Mouse (Mus musculus) brain, embryonic 14.5 days (tissue): ENCODE results near the gene Ctf1.

Experiments
- CTCF ChIP-seq: fragments of 200-500 bp; IDR thresholded peaks from 2 replicates; pipeline ENCODE4 v1.5.1; 2012; ENCODE audit warnings: inconsistent platforms, mild to moderate bottlenecking, moderate library complexity, borderline replicate concordance; ENCODE audit not compliant: insufficient read depth, insufficient read length; ENCODE audit errors: extremely low read depth
- POLR2A ChIP-seq: fragments of 200-500 bp; IDR thresholded peaks from 2 replicates; pipeline ENCODE4 v1.6.1; 2012; ENCODE audit warnings: mild to moderate bottlenecking, inconsistent platforms, borderline replicate concordance; ENCODE audit not compliant: poor library complexity, insufficient read depth, insufficient read length, severe bottlenecking; ENCODE audit errors: extremely low read depth

DNA sequence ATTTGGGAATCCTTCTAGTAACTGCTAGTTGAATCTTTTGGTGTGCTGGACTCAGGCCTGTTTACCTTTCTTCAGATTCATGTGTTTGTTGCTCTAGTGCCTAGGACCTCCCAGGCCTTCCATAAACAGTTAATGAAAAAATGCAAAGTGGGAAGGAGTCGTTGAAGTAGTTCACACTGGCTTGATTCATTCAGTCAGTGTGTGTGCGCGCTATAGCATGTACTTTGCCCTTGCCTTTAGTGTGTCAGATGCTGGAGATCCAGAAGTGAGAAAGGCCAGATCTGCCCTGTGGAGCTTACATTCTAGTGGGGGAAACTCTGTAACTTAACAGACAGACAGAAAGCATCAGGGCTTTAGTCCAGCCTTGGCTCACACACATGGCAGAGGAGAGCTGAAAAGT is 47.9 kb downstream of the Ctf1 start:
- TF ChIP-seq CTCF = no peak
- no peak for TF ChIP-seq POLR2A
